Mouse (Mus musculus) NIH3T3 (cell line): ENCODE results near the gene March8.

Experiments
- DNase-seq: peaks from one replicate; pipeline ENCODE4 v3.0.0-alpha.2; 2012; ENCODE audit warnings: low read depth

Gene March8

DNA sequence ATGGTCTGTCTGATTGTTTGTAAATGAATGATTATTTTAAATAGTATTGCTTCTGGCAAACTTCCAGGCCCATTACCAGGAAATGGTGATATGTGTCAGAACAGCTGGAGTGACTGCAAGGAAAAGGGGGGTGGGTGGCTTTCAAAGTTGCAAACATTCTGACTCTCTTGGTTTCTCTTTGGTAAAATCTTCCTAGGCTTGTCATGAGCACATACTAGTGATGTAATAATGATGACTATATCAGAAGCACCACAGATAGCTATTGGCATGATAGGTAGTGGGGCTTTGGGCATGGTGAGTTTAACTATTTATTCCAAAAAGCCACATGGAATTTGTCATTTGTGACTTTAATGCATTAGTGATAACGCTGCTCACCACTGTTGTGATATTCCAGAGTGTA, 36.3 kb downstream of the March8 start:
- DNase-seq, result no peak

DNA sequence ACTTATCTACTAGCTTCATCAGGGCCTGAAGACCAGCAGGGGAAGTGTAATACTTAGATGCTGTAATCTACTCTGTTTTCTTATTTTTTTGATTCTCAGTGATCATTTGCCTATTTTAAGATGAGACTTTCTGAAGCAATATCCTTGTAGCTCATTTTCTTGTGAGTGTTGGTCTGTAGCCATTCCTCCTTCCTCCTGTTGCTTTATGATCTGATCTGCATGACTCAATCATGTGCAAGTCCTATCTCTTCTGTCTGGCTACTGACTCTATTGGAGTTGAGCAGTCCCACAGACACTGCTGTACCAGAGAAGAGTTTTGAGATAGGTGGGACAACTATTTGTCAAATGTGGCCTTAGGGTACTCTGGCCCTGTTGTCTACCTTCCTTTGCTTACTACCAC, 36.8 kb downstream of the March8 start:
- DNase-seq, result no peak

GRCm38 (mm10) chr6:116378892-116379291, 41.1 kb downstream of the March8 start:
- DNase-seq, result no peak

- DNase-seq, result no peak
Measured at GRCm38 (mm10) chr6:116380157-116380556, 42.3 kb downstream of the March8 start.

GRCm38 (mm10) chr6:116381605-116382004, 43.8 kb downstream of the March8 start:
- no peak for DNase-seq

GRCm38 (mm10) chr6:116383582-116383981, 45.8 kb downstream of the March8 start:
- no peak for DNase-seq

GRCm38 (mm10) chr6:116385194-116386044, 47.6 kb downstream of the March8 start:
- DNase-seq, result no peak

GRCm38 (mm10) chr6:116386045-116386415, 48.2 kb downstream of the March8 start:
- no peak for DNase-seq

DNA sequence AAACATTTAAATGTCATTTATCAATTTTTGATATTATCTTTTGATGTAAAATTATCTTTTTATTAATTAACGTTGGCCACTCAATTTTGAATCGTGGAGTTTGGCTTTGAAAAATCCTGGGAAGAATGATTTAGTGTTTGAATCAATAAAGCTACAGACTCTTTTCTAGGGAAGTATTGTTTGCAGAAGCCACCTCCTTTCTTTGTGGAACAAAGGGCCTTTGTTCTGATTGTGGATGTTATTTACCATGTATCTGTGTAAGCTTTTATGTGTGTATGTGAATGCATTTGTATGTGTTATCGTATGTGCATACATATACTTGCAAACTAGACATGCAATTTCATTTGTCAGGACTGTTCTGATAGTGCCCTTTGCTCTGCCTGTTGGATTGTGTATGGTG, 48.7 kb downstream of the March8 start:
- no peak for DNase-seq

DNA sequence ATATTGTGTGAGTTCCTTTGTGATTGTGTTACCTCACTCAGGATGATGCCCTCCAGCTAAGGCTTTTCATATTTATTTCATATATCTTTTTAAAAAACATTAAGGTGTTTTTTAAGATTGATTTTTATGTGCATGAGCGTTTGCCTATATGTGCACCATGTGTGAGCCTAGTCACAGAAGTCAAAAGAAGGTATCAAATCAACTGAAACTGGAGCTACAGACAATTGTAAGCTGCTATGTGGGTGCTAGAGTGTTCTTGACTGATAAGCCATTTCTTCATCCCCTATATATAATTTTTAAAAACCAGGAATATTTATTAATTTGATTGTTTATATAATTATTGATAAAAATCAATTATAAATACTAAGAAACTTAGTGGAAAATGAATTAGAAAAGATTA, 50.2 kb downstream of the March8 start:
- DNase-seq, result no peak

GRCm38 (mm10) chr6:116389481-116389880, 51.7 kb downstream of the March8 start:
- no peak for DNase-seq

DNA sequence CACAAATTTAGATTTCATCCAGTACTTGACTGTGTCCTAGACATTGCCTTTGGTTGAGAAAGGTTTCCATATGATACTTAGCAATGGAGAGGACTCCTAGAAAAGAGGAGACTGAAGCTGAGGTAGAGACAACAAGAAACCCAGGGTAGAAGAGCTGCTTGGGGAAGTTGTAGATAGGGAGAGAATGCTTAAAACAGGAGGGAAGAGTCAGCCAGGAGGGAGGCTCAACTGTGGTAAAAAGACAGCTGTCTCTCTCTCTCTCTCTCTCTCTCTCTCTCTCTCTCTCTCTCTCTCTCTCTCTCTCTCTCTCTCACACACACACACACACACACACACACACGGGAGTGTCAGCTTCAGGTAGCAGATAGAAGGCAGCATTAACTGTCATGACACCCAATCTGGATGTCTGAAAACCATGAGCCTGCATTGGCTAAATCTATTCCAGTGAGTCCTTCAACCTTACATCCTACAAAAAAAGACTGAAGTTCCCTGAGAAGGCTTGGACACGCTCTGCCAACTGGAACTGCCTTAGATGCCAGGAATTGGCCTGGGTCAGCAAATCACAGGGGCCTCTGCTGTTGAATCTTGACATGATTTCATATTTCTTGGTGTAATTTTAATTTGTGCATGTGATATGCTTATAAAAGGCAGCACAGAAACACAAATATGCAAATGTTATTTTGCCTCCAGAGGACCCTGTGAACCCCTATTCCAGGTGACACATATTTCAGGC, 57.3 kb downstream of the March8 start:
- no peak for DNase-seq

- DNase-seq, result peak; percentile 43
Measured at GRCm38 (mm10) chr6:116397621-116398020, 59.8 kb downstream of the March8 start.

- no peak for DNase-seq
Measured at GRCm38 (mm10) chr6:116398136-116398535, 60.3 kb downstream of the March8 start.

GRCm38 (mm10) chr6:116401746-116402423, 64.1 kb downstream of the March8 start:
- DNase-seq, result no peak

DNA sequence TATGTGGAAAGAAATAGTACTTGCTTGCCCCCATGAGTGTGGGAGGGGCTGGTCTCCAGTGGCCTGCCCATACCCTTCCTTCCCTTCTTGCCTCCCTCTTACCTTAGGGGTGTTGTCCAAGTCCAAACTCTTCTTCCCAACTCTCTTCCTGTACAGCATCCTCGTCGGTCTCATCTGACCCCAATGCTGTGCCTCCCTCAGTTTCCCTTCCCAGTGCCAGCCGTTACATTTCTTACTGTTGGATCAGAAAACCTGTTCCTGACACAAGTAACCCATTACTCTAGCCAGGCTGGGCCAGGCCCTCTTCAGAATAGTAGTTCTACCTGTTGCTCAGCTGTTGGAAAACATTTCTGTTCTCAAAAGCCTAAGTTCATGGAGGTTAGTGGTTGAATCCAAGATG, 64.6 kb downstream of the March8 start:
- no peak for DNase-seq

DNA sequence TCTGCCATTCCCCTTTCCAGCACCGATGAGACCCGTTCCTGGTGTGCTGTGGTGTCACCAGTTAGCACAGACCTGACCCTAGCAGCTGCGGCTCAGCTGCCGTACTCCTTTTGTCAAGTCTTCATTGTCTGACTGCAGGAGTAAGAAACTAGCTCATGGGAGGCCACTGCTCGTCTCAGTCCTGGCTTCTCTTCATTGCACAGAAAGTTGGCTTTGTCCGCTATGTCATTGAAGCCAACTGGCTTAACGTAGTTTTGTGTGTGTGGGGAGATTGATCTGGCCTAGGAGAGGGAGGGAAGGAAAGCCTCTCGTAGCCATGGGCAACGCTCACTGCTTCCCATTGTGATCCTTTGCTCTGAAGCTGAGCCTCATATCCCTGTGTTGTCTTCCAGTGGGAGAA, 67.4 kb downstream of the March8 start:
- DNase-seq, result no peak

DNA sequence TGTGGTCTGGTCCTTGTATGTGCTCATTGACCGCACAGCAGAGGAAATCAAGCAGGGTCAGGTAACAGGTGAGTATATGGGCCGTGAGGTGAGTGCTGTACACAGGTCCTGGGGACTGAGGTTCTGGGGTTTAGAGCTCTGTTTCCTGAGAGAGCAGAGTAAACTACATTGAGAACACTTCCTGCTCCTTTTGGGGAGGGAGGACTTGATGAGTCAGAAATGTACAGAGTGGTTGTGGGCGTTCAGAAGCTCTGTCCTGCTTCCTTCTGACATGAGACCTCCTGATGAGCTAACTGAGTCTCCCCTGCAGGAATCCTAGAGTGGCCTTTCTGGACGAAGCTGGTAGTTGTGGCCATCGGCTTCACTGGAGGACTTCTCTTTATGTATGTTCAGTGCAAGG, 67.9 kb downstream of the March8 start:
- DNase-seq, result no peak

- DNase-seq, result no peak
Measured at GRCm38 (mm10) chr6:116406152-116406551, 68.3 kb downstream of the March8 start.

GRCm38 (mm10) chr6:116406680-116407079, 68.9 kb downstream of the March8 start:
- peak; percentile 37 for DNase-seq

DNA sequence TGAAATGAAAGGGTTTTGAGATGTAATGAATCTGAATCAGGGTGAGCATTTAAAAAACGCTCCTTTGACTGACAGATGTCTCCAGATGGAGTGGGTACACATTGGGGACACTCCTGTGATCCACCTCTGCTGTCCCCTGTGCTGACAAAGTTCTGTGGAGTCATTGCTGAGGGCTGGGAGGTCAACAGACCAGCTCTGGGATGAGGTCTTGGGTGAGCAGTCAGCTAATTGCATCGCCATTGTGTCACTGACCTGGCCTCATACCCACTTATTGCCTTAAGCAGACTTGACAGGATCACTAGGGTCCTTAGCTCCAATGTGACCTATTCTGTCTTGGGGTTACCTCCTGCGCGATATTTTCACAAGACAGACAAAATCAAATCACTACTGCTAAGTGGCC, 69.4 kb downstream of the March8 start:
- no peak for DNase-seq

- no peak for DNase-seq
Measured at GRCm38 (mm10) chr6:116407956-116408657, 70.3 kb downstream of the March8 start.
